Mouse (Mus musculus): ENCODE data around the gene Adprm. TPM values are rescaled to one million over a fixed set of nuclear protein-coding genes. Genes with fewer than 3 reads are reported as not detected.
"Not testable (repeated sequence)": the region's sequence is repeated elsewhere in the genome, so short reads cannot be mapped to it uniquely, and the experiment has no call there.

The Adprm gene
- polyA plus RNA-seq (2015; fragmentation: Nextera tagmentation; extraction: Ambion mirVana), result 37.0 and 38.5 TPM in 2 replicates

DNA sequence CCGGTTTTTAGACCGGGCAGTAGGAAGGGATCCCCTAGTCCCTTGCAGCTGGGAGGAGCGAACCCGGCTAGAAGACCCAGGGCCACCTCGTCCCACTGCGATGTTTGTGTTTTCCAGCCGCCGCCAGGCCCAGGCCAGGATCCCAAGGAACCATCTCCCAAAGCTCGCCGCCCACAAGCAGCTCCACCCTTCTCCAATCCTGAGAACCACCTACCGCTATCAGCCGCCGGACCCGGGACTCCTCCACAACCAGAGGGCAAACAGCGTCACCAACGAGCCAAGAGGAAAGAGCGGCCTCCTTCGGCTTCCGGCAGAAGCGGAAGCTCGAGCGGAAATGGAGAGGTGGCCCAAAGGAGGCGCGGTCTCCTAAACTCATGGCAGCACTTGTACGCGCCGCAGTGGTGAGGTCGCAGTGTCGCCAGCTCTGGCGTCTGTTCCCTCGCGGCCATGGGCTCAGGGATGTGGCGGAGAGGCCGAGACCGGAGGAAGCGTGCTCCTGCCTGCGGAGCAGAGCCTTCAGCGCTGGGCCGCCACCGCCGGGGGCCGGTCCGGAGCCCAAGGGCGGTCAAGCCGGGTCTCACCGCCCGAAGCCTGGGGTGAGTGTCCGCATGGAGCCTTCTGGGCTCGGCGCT, at the start of gene Adprm, which contains the start of gene Sco1:
Adprm (minus strand) TSS at position 274 of the 632 bp plus-strand sequence.
Sco1 (plus strand) TSS at position 350 of the 632 bp plus-strand sequence.
- Histone ChIP-seq H3K9me3 (no peaks in the 10 kb centered on the region), H3K4me2 (replicated peaks) (peak within 1 kb of the TSS; percentile 76), H3K4me3 (replicated peaks) (peak within 1 kb of the TSS; percentile 99), H3K27me3 (no peaks in the 10 kb centered on the region), H3K9ac (replicated peaks) (peak within 1 kb of the TSS; percentile 85), H3K27ac (peak within 1 kb of the TSS; percentile 81), H3K4me1 (replicated peaks) (peaks cover 20% of the 10 kb centered on the region), H3K36me3 (peaks cover 31% of the 10 kb centered on the region)
- under 1% methylated on average over 50 of the region's 50 CpGs for WGBS
- peak; percentile 96 for ATAC-seq

DNA sequence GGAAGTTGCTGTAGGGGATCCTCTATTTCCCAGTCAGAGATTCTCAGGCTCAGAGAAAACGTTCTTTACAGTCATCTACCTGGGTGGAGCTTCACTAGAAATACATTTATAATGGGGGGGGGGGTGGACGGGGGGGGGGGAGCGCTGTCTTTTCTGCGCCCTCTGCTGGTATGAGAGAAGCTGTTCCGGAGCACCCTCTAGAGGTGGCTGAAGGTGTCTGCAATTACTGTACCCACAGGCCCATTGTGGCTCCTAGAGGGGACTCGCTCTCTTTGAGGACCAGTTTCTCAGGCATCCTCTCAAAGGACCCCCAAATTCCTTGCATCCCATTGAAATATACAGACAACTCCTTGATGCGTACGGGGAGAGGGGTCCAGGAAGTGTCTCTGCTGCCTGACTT, 49.3 kb upstream of the Adprm start:
- no peak overlapping the region for H3K27ac ChIP-seq
- no peak overlapping the region for H3K4me3 ChIP-seq (replicated peaks)
- H3K36me3 ChIP-seq, result no peaks in the 10 kb centered on the region
- H3K4me1 ChIP-seq (replicated peaks), result no peaks in the 10 kb centered on the region
- no peaks in the 10 kb centered on the region for H3K27me3 ChIP-seq
- H3K9me3 ChIP-seq, result no peaks in the 10 kb centered on the region
- no peak overlapping the region for H3K9ac ChIP-seq (replicated peaks)
- H3K4me2 ChIP-seq (replicated peaks), result no peak overlapping the region
- WGBS, result 28% methylated on average over 8 of the region's 8 CpGs
- ATAC-seq, result no peak

DNA sequence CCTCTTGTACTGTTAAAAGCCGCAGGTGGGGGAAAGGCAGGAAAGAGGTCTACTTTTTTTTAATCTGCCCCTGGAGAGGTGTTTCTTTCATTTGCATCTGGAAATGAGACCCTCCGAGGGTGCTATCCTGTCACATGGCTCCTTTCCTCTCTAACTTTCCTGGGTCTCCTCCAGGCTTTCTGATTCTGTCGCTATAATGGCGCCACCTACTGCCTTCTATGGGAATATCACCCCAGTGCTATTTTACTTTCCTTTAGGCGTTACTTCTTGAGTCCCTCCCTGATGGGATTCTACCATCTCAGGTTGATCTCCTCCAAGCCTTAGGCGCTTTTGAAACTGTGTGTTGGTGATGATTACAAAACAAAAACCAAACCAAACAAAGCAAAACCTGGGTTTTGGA, 47.8 kb upstream of the Adprm start:
- Histone ChIP-seq H3K4me2 (replicated peaks) (no peak overlapping the region), H3K27me3 (no peaks in the 10 kb centered on the region), H3K27ac (no peak overlapping the region), H3K9ac (replicated peaks) (no peak overlapping the region), H3K4me3 (replicated peaks) (no peak overlapping the region), H3K4me1 (replicated peaks) (no peaks in the 10 kb centered on the region), H3K9me3 (no peaks in the 10 kb centered on the region), H3K36me3 (no peaks in the 10 kb centered on the region)
- 39% methylated on average over 6 of the region's 6 CpGs for WGBS
- ATAC-seq, result no peak

DNA sequence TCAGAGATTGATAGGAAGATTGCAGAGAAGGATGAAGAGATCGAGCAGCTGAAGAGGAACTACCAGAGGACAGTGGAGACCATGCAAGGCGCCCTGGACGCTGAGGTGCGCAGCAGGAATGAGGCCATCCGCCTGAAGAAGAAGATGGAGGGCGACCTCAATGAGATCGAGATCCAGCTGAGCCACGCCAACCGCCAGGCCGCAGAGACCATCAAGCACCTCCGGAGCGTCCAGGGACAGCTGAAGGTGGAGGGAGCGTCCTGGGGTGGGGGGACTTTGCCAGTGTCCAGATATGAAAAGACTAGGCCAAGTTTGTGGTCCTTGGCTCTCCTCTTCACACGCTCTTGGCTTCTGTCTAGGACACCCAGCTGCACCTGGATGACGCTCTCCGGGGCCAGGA, 46.8 kb upstream of the Adprm start:
- Histone ChIP-seq H3K4me2 (replicated peaks) (no peak overlapping the region), H3K27me3 (no peaks in the 10 kb centered on the region), H3K27ac (no peak overlapping the region), H3K9me3 (no peaks in the 10 kb centered on the region), H3K9ac (replicated peaks) (no peak overlapping the region), H3K36me3 (no peaks in the 10 kb centered on the region), H3K4me1 (replicated peaks) (no peaks in the 10 kb centered on the region), H3K4me3 (replicated peaks) (no peak overlapping the region)
- ATAC-seq, result no peak
- 95% methylated on average over 16 of the region's 16 CpGs for WGBS

DNA sequence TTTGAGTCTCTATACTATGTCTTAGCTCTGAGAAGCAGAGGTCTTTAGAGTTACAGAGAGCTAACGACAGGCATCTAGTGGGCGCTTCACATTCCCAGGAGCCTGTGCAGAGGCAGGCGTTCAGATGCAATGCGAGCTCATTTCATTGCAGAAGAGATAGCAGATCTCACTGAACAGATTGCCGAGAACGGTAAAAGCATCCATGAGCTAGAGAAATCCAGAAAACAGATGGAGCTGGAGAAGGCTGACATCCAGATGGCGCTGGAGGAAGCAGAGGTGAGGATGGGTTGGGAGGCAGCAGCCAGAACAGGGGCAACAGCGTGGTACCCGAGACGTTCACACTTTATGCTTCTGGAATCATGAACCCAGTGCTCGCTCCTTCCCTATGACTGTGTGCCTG, 46.0 kb upstream of the Adprm start:
- Histone ChIP-seq H3K4me2 (replicated peaks) (no peak overlapping the region), H3K27me3 (no peaks in the 10 kb centered on the region), H3K36me3 (no peaks in the 10 kb centered on the region), H3K27ac (no peak overlapping the region), H3K9me3 (no peaks in the 10 kb centered on the region), H3K4me3 (replicated peaks) (no peak overlapping the region), H3K4me1 (replicated peaks) (no peaks in the 10 kb centered on the region), H3K9ac (replicated peaks) (no peak overlapping the region)
- no peak for ATAC-seq
- WGBS, result 91% methylated on average over 11 of the region's 11 CpGs

DNA sequence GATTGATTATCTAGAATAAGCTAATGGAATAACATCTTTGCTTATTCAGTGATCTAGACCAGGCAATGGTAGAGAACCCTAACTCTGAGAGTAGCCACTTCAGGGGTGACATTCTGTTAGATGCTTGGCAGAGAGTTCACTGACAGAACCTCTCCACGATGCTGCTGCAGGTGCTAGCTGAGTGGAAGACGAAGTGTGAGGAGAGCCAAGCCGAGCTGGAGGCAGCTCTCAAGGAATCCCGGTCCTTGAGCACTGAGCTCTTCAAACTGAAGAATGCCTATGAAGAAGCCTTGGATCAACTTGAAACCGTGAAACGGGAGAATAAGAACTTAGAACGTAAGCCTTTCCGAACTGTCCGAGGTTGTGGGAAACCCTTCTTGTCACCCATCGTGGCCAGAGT, 45.3 kb upstream of the Adprm start:
- no peaks in the 10 kb centered on the region for H3K4me1 ChIP-seq (replicated peaks)
- H3K4me2 ChIP-seq (replicated peaks), result no peak overlapping the region
- no peaks in the 10 kb centered on the region for H3K27me3 ChIP-seq
- WGBS, result 95% methylated on average over 10 of the region's 10 CpGs
- ATAC-seq, result no peak
- no peaks in the 10 kb centered on the region for H3K9me3 ChIP-seq
- H3K9ac ChIP-seq (replicated peaks), result no peak overlapping the region
- H3K4me3 ChIP-seq (replicated peaks), result no peak overlapping the region
- no peak overlapping the region for H3K27ac ChIP-seq
- no peaks in the 10 kb centered on the region for H3K36me3 ChIP-seq

DNA sequence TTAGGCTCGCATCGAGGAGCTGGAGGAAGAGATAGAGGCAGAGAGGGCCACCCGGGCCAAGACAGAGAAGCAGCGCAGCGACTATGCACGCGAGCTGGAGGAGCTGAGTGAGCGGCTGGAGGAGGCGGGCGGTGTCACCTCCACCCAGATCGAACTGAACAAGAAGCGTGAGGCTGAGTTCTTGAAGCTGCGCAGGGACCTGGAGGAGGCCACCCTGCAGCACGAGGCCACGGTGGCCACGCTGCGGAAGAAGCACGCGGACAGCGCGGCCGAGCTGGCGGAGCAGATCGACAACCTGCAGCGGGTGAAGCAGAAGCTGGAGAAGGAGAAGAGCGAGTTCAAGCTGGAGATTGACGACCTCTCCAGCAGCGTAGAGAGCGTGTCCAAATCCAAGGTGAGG, 42.1 kb upstream of the Adprm start:
- H3K27ac ChIP-seq, result no peak overlapping the region
- no peak overlapping the region for H3K4me3 ChIP-seq (replicated peaks)
- ATAC-seq, result no peak
- no peaks in the 10 kb centered on the region for H3K9me3 ChIP-seq
- no peaks in the 10 kb centered on the region for H3K36me3 ChIP-seq
- H3K9ac ChIP-seq (replicated peaks), result no peak overlapping the region
- H3K4me1 ChIP-seq (replicated peaks), result no peaks in the 10 kb centered on the region
- 79% methylated on average over 29 of the region's 29 CpGs for WGBS
- no peak overlapping the region for H3K4me2 ChIP-seq (replicated peaks)
- H3K27me3 ChIP-seq, result no peaks in the 10 kb centered on the region

DNA sequence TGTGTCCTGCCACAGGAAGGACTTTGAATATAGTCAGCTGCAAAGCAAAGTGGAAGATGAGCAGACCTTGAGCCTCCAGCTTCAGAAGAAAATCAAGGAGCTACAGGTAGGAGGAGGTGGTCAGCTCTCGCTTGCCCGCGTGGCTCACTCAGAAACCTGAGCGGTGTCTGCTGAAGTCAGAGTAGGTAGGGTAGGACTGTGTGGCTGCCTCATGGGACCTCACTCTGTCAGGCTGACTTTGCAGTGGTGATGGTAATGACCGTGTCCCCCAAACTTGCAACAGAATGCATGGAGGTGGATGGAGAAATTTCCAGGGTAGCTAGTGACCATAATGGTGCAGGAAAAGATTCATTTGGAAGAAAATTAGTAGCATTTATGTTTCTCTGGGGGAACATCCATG, 41.3 kb upstream of the Adprm start:
- H3K27me3 ChIP-seq, result peaks cover under 1% of the 10 kb centered on the region; the same call in 1 of the 2 replicates
- no peak for ATAC-seq
- no peak overlapping the region for H3K27ac ChIP-seq
- no peak overlapping the region for H3K4me2 ChIP-seq (replicated peaks)
- no peaks in the 10 kb centered on the region for H3K9me3 ChIP-seq
- no peaks in the 10 kb centered on the region for H3K36me3 ChIP-seq
- WGBS, result 96% methylated on average over 5 of the region's 5 CpGs
- H3K4me3 ChIP-seq (replicated peaks), result no peak overlapping the region
- H3K4me1 ChIP-seq (replicated peaks), result no peaks in the 10 kb centered on the region
- no peak overlapping the region for H3K9ac ChIP-seq (replicated peaks)

DNA sequence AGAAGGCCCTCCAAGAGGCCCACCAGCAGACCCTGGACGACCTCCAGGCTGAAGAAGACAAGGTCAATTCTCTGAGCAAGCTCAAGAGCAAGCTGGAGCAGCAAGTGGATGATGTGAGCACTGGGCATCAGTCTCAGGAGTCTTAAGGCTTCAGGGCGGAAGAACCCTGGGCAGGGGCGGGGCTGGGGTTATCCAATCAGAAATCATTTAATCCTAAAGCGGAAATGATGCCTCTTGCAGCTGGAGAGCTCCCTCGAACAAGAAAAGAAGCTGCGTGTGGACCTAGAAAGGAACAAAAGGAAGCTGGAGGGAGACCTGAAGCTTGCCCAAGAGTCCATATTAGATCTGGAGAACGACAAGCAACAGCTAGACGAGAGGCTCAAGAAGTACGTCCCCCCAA, 40.8 kb upstream of the Adprm start:
- H3K27ac ChIP-seq, result no peak overlapping the region
- no peaks in the 10 kb centered on the region for H3K9me3 ChIP-seq
- WGBS, result 84% methylated on average over 9 of the region's 9 CpGs
- no peaks in the 10 kb centered on the region for H3K36me3 ChIP-seq
- H3K4me2 ChIP-seq (replicated peaks), result no peak overlapping the region
- H3K27me3 ChIP-seq, result peaks cover 5% of the 10 kb centered on the region; the same call in 1 of the 2 replicates
- H3K4me3 ChIP-seq (replicated peaks), result no peak overlapping the region
- ATAC-seq, result no peak
- no peak overlapping the region for H3K9ac ChIP-seq (replicated peaks)
- no peaks in the 10 kb centered on the region for H3K4me1 ChIP-seq (replicated peaks)

DNA sequence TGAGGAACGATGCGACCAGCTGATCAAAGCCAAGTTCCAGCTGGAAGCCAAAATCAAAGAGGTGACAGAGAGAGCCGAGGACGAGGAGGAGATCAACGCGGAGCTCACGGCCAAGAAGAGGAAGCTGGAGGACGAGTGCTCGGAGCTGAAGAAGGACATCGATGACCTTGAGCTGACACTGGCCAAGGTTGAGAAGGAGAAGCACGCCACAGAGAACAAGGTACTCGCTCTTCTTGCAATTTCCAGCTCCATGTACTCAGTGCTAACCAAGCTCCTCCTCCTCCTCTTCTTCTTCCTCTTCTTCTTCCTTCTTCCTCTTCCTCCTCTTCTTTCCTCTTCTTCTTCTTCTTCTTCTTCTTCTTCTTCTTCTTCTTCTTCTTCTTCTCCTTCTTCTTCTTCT, 40.0 kb upstream of the Adprm start:
- not testable (repeated sequence) for H3K27ac ChIP-seq
- WGBS, result 86% methylated on average over 12 of the region's 12 CpGs

DNA sequence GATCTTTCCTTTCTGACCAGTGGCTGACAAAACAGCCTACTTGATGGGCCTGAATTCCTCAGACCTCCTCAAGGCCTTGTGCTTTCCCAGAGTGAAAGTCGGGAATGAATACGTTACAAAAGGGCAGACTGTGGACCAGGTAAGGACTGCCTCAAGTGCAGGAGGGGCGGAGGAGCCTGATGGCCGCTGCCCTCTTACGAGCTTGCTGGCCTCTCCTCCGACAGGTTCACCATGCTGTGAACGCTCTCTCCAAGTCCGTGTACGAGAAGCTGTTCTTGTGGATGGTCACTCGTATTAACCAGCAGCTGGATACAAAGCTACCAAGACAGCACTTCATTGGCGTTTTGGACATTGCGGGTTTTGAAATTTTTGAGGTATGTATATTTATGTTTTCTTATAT, 34.8 kb upstream of the Adprm start:
- no peak overlapping the region for H3K4me2 ChIP-seq (replicated peaks)
- 89% methylated on average over 12 of the region's 12 CpGs for WGBS
- ATAC-seq, result no peak
- no peaks in the 10 kb centered on the region for H3K9me3 ChIP-seq
- H3K36me3 ChIP-seq, result no peaks in the 10 kb centered on the region
- H3K27me3 ChIP-seq, result peaks cover 32% of the 10 kb centered on the region
- H3K27ac ChIP-seq, result no peak overlapping the region
- no peak overlapping the region for H3K4me3 ChIP-seq (replicated peaks)
- H3K4me1 ChIP-seq (replicated peaks), result no peaks in the 10 kb centered on the region
- H3K9ac ChIP-seq (replicated peaks), result no peak overlapping the region

More for the DNA sequence above, 40.0 kb upstream of the Adprm start:
- H3K4me2 ChIP-seq (replicated peaks); ATAC-seq; H3K27me3 ChIP-seq; H3K4me3 ChIP-seq (replicated peaks); H3K9me3 ChIP-seq; H3K9ac ChIP-seq (replicated peaks); H3K36me3 ChIP-seq; H3K4me1 ChIP-seq (replicated peaks): not testable (repeated sequence)

DNA sequence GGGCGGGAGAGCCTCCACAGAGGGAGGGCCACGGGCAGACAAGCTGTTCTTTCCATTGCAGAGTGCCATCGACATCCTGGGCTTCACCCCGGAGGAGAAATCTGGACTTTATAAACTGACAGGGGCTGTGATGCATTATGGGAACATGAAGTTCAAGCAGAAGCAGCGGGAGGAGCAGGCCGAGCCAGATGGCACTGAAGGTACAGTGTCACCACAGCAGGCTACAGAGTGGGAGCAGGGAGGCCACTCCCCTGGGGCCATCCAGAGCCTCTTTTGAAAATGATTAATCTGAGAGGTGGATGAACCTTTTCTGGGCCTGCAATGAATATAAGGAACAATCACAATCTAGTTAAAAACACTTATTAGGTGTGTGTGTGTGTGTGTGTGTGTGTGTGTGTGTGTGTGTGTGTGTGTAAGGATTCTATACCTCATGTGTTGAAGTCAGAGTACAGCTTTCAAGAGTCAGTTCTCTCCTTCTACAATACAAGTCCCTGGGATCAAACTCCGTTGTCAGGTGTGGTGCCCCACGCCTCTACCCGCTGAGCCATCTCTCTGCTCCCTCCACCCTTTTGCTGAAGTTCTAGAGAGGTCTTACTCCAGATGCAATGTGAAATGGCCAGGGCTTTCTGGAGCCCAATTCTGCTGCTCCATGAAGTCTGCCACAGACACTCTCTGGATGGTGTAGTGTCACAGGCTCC, 34.2 kb upstream of the Adprm start:
- peaks cover 32% of the 10 kb centered on the region for H3K27me3 ChIP-seq
- no peak overlapping the region for H3K4me3 ChIP-seq (replicated peaks)
- WGBS, result 55% methylated on average over 9 of the region's 9 CpGs
- no peaks in the 10 kb centered on the region for H3K36me3 ChIP-seq
- H3K9ac ChIP-seq (replicated peaks), result no peak overlapping the region
- H3K4me1 ChIP-seq (replicated peaks), result peaks cover 1% of the 10 kb centered on the region
- no peak overlapping the region for H3K4me2 ChIP-seq (replicated peaks)
- H3K27ac ChIP-seq, result no peak overlapping the region
- no peaks in the 10 kb centered on the region for H3K9me3 ChIP-seq
- no peak for ATAC-seq

Data from midbrain, embryonic 13.5 days (tissue).